Mouse (Mus musculus): ENCODE measurements around the gene Egfl6. TPM values are rescaled to one million over a fixed set of nuclear protein-coding genes. Genes with fewer than 3 reads are reported as not detected.

Gene Egfl6
- polyA plus RNA-seq (2014; fragmentation: Illumina TruSeq; extraction: RNeasy Lipid Tissue Mini Kit (QIAGEN cat#74804); ENCODE audit: low read depth, low replicate concordance) = 8.0 TPM

GRCm38 (mm10) chrX:166584947-166585824 is at the start of gene Egfl6:
Gene Egfl6 (minus strand): TSS chrX:166585720.

GRCm38 (mm10) chrX:166518345-166518744 is 67.2 kb downstream of the Egfl6 start, which contains the start of gene Tceanc:
Gene Tceanc (minus strand): TSS chrX:166518567.

GRCm38 (mm10) chrX:166479365-166479983 is 106.0 kb downstream of the Egfl6 start, which contains the start of gene Rab9:
Gene Rab9 (minus strand): TSS chrX:166479867.

Other genes with a start within 250 kb of the Egfl6 start
- 17.1 TPM for gene Trappc2, start 145.1 kb downstream of the Egfl6 start, polyA plus RNA-seq (2014; fragmentation: Illumina TruSeq; extraction: RNeasy Lipid Tissue Mini Kit (QIAGEN cat#74804); ENCODE audit: low read depth, low replicate concordance)
- 9.3 TPM for gene Ofd1, start 145.0 kb downstream of the Egfl6 start, polyA plus RNA-seq (2014; fragmentation: Illumina TruSeq; extraction: RNeasy Lipid Tissue Mini Kit (QIAGEN cat#74804); ENCODE audit: low read depth, low replicate concordance)
- gene Rab9, start 105.9 kb downstream of the Egfl6 start, polyA plus RNA-seq (2014; fragmentation: Illumina TruSeq; extraction: RNeasy Lipid Tissue Mini Kit (QIAGEN cat#74804); ENCODE audit: low read depth, low replicate concordance) = 39.7 TPM
- gene Tceanc, start 67.2 kb downstream of the Egfl6 start, polyA plus RNA-seq (2014; fragmentation: Illumina TruSeq; extraction: RNeasy Lipid Tissue Mini Kit (QIAGEN cat#74804); ENCODE audit: low read depth, low replicate concordance) = 3.2 TPM